Mouse (Mus musculus) liver, adult 2 months (tissue): Measurements from ENCODE around the gene Olfr624. TPM values are rescaled to one million over a fixed set of nuclear protein-coding genes. Genes with fewer than 3 reads are reported as not detected.
"Not testable (repeated sequence)": the region's sequence is repeated elsewhere in the genome, so short reads cannot be mapped to it uniquely, and the experiment has no call there.

Experiments
- DNase-seq: peaks from one replicate; pipeline ENCODE4 v3.0.0-alpha.2; 2011; ENCODE audit warnings: low read depth, low spot score; ENCODE audit errors: extremely low read depth
- H3K27ac ChIP-seq: fragments of 200-500 bp; replicated peaks from 2 replicates; pipeline ENCODE4 v1.5.1; 2012; ENCODE audit warnings: low read depth, mild to moderate bottlenecking, control low read depth, inconsistent platforms, low read length; ENCODE audit not compliant: insufficient read depth
- H3K27me3 ChIP-seq: fragments of 200-500 bp; 2 replicates; pipeline ENCODE4 v1.6.1; 2012; ENCODE audit warnings: mild to moderate bottlenecking, moderate library complexity, low read length, inconsistent platforms; ENCODE audit not compliant: control insufficient read depth, insufficient read depth
- H3K36me3 ChIP-seq: fragments of 200-500 bp; 2 replicates; pipeline ENCODE4 v1.6.1; 2012; ENCODE audit warnings: low read length, inconsistent platforms; ENCODE audit not compliant: control insufficient read depth, insufficient read depth
- H3K4me1 ChIP-seq: fragments of 200-500 bp; 2 replicates; pipeline ENCODE4 v1.6.1; 2011; ENCODE audit warnings: low read length; ENCODE audit not compliant: control insufficient read depth, insufficient read depth
- H3K4me3 ChIP-seq: fragments of 200-500 bp; 2 replicates; pipeline ENCODE4 v1.5.1; 2011; ENCODE audit warnings: low read depth, mild to moderate bottlenecking, control low read depth, low read length, moderate library complexity; ENCODE audit not compliant: insufficient read depth
- H3K79me2 ChIP-seq: fragments of 200-500 bp; 2 replicates; pipeline ENCODE4 v1.6.1; 2012; ENCODE audit warnings: inconsistent platforms, mild to moderate bottlenecking, low read length, moderate library complexity; ENCODE audit not compliant: control insufficient read depth, insufficient read depth
- H3K9ac ChIP-seq: fragments of 200-500 bp; 2 replicates; pipeline ENCODE4 v1.6.1; 2012; ENCODE audit warnings: low read depth, mild to moderate bottlenecking, control low read depth, inconsistent platforms, low read length
- CTCF ChIP-seq: fragments of 200-500 bp; IDR thresholded peaks from 2 replicates; pipeline ENCODE4 v1.5.1; 2011; ENCODE audit warnings: low read depth, low read length, control low read depth
- POLR2A ChIP-seq: fragments of 200-500 bp; IDR thresholded peaks from 2 replicates; pipeline ENCODE4 v1.6.1; 2011; ENCODE audit warnings: low read length, control low read depth; ENCODE audit not compliant: insufficient read depth; ENCODE audit errors: extremely low read depth
- WGBS: fragments of 180-500 bp; shearing (Covaris S2); methylation state at CpG from one replicate; pipeline ENCODE4 v1.1.7; 2018; 5-methylcytosine and 5-hydroxymethylcytosine counted together
- polyA plus RNA-seq: library from polyadenylated mRNA; depleted of rRNA; stranded (reverse); fragments of >200 nt; gene quantifications from 2 replicates; pipeline ENCODE4 v1.2.3, GENCODE M21; 2012; rRNA removed
- total RNA-seq: library from RNA; depleted of rRNA; stranded (reverse); fragments of >200 nt; gene quantifications from 2 replicates; pipeline ENCODE4 v1.2.3, GENCODE M21; 2014; rRNA removed

Gene Olfr624
- total RNA-seq (under 0.01 and 0.07 TPM in 2 replicates), polyA plus RNA-seq (not detected in 2 replicates)

DNA sequence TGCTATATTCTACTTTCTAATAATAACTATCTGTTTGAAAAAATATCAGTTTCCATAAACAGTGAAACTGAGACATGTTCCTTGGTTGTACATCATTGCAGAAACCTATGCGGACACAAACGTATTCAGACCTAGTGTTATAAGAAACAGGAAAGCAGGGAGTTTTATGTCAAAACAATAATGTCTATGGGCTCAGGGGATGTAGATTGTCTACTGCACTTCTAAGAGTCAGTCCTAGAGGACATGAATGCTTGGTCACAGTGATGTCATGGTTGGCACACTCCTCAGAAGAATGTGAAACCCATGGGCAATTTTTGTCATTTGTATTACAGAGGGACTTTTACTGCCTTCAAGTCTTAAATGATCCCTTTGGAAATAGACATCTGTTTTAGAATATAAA lies at the start of gene Olfr624:
TSS of gene Olfr624 (minus strand) at position 101 of the 400 bp plus-strand sequence.
- WGBS = 84% methylated on average over 2 of the region's 2 CpGs
- no peak within 1 kb of the TSS for H3K9ac ChIP-seq
- no peak within 1 kb of the TSS for H3K27ac ChIP-seq
- H3K36me3 ChIP-seq = no peaks in the 10 kb centered on the region
- TF ChIP-seq POLR2A (no peak), CTCF (no peak)
- DNase-seq = no peak
- no peaks in the 10 kb centered on the region for H3K79me2 ChIP-seq
- H3K4me3 ChIP-seq = no peak within 1 kb of the TSS
- H3K4me1 ChIP-seq = no peaks in the 10 kb centered on the region
- H3K27me3 ChIP-seq = no peaks in the 10 kb centered on the region

DNA sequence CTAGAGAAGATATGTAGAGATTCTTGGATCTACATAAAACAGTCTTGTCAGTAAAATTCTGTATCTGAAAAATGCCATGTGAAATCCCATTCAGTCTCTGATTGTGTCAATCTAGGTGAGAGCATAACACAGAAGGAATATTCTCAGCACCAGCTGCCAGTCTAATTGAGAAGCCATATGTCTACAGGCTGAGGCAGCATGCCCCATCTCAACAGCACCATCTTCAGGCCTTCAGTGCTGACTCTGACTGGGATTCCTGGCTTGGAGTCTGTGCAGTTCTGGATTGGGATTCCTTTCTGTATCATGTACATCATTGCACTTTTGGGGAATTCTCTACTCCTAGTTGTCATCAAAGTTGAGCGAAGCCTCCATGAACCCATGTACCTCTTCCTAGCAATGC lies 45.4 kb upstream of the Olfr624 start:
- not testable (repeated sequence) for H3K4me1 ChIP-seq, H3K36me3 ChIP-seq, H3K27me3 ChIP-seq, H3K79me2 ChIP-seq, DNase-seq, H3K9ac ChIP-seq, H3K4me3 ChIP-seq, H3K27ac ChIP-seq
- 97% methylated on average over 1 of the region's 1 CpGs for WGBS

DNA sequence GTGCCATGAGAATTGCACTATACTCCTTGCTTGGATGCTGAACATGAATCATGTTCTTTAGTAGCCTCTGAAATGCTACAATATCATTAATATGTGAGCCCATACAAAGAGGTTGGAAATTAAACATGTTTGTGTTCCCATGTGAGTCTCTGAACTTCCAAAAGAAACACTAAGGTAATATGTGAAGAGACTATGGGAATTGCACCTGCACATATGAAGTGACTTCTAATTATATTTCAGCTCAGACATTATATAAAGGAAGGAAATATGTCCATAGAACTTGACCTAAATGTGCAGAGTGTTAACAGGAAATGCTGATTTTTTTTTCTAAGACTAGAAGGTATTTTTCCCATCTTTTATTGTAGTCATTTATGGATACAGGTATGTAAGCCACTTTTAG lies 43.4 kb upstream of the Olfr624 start, which contains the start of gene Olfr243:
TSS of gene Olfr243 (plus strand) at position 301 of the 400 bp plus-strand sequence.
- H3K36me3 ChIP-seq = no peaks in the 10 kb centered on the region
- no peak for DNase-seq
- TF ChIP-seq POLR2A (no peak), CTCF (no peak)

DNA sequence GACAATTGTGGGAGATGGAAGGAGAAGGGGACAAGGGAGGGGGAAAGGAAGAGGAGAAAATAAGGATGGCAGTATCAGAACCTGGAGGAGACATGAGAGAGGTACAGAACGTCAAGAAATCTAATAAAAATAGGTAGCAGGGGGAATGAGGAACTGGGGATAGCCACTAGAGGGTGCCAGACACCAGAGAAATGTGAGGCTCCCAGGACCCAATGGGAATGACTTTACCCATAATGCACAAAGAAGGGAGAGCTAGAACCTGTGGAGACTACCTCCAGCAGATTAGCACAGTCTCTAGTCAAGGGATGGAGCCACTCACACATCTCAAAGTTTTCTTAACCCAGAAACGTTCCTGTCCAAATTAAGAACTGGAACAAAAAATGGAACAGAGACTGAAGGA lies 41.0 kb upstream of the Olfr624 start:
- Histone ChIP-seq H3K27me3 (no peaks in the 10 kb centered on the region), H3K4me1 (no peaks in the 10 kb centered on the region), H3K27ac (no peak overlapping the region), H3K36me3 (no peaks in the 10 kb centered on the region), H3K4me3 (no peak overlapping the region), H3K79me2 (no peaks in the 10 kb centered on the region), H3K9ac (no peak overlapping the region)
- TF ChIP-seq CTCF (no peak), POLR2A (no peak)
- DNase-seq = peak; percentile 1
- WGBS = 23% methylated on average over 2 of the region's 2 CpGs

More for the DNA sequence above, 43.4 kb upstream of the Olfr624 start, which contains the start of gene Olfr243:
- Histone ChIP-seq H3K27ac (no peak within 1 kb of the TSS), H3K27me3 (no peaks in the 10 kb centered on the region), H3K9ac (no peak within 1 kb of the TSS), H3K4me1 (no peaks in the 10 kb centered on the region), H3K4me3 (no peak within 1 kb of the TSS), H3K79me2 (no peaks in the 10 kb centered on the region)

DNA sequence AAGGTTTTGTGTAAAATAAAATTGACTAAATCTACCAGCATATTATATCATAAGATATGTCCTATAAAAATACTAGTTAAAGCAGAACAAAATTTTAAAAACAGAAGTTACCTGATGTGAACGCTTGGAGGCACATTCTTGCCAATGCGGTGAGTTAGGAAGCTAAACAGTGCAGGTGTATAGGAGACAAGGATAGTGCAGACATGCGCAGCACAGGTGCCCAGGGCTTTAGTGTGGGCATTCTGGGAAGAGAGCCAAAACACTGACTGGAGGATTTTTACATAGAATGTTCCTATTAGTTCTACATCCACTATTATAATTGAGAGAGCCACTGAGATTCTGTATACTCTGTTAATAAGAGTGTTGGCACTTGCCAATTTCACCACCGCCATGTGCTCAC lies 28.5 kb upstream of the Olfr624 start:
- no peak for DNase-seq
- Histone ChIP-seq H3K27me3 (no peaks in the 10 kb centered on the region), H3K36me3 (no peaks in the 10 kb centered on the region), H3K27ac (no peak overlapping the region), H3K4me3 (no peak overlapping the region), H3K4me1 (no peaks in the 10 kb centered on the region), H3K9ac (no peak overlapping the region), H3K79me2 (no peaks in the 10 kb centered on the region)
- TF ChIP-seq POLR2A = no peak
- WGBS = 89% methylated on average over 4 of the region's 4 CpGs

DNA sequence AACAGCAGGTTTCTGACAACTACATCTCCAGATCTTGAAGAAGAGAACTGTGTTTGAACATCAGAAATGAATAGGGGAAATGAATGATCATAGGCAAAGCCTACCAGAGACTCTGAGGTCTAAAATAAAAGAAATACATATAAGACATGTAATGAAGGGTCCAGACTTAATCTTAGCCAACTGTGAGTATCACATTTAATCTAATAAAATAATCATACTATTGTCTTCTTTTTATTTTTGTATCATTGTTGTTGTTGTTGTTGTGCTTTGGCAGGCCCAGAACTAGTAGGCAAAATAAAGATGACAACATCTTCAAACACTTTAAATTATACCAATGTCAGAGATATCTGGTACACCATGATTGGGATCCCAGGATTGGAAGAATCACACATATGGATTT lies 11.4 kb upstream of the Olfr624 start, which contains the start of gene Olfr625-ps1:
TSS of gene Olfr625-ps1 (plus strand) at position 301 of the 400 bp plus-strand sequence.
- no peak within 1 kb of the TSS for H3K9ac ChIP-seq
- no peaks in the 10 kb centered on the region for H3K79me2 ChIP-seq
- no peaks in the 10 kb centered on the region for H3K27me3 ChIP-seq
- H3K36me3 ChIP-seq = no peaks in the 10 kb centered on the region
- no peaks in the 10 kb centered on the region for H3K4me1 ChIP-seq
- DNase-seq = no peak
- TF ChIP-seq POLR2A = no peak
- TF ChIP-seq CTCF = no peak
- no peak within 1 kb of the TSS for H3K4me3 ChIP-seq
- no peak within 1 kb of the TSS for H3K27ac ChIP-seq

DNA sequence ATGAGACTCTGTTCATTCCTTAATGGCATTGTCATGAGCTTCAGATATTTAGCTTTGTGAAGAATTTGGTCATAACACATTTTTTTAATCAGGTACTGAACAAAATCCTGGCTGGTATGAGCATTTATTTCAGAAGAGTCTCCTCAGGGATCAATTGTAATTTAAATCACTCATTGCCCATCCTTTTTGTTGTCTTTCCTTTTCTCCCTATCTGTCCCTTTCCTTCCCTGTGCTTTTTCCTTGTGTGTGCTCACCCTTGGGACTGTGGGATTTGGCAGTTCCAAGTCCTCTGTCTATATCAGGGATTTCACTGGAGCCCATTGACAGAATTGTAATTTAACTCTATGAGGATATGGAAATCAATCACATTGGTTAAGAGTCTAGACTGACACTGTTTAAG lies 7.4 kb downstream of the Olfr624 start, which contains the start of gene Olfr623:
TSS of gene Olfr623 (minus strand) at position 101 of the 400 bp plus-strand sequence.
- Histone ChIP-seq H3K36me3 (no peaks in the 10 kb centered on the region), H3K27me3 (no peaks in the 10 kb centered on the region), H3K4me1 (no peaks in the 10 kb centered on the region), H3K4me3 (no peak within 1 kb of the TSS), H3K27ac (no peak within 1 kb of the TSS), H3K79me2 (no peaks in the 10 kb centered on the region), H3K9ac (no peak within 1 kb of the TSS)
- DNase-seq = no peak
- TF ChIP-seq POLR2A (no peak), CTCF (no peak)
